Mouse (Mus musculus): Measurements from ENCODE around the gene Ttyh1. TPM values are rescaled to one million over a fixed set of nuclear protein-coding genes. Genes with fewer than 3 reads are reported as not detected.
A peak's percentile ranks its signal among the peaks of the same experiment; 100 is the strongest.

Ttyh1 gene
- 121 and 149 TPM in 2 replicates for polyA plus RNA-seq (2015; fragmentation: Nextera tagmentation; extraction: Ambion mirVana)

DNA sequence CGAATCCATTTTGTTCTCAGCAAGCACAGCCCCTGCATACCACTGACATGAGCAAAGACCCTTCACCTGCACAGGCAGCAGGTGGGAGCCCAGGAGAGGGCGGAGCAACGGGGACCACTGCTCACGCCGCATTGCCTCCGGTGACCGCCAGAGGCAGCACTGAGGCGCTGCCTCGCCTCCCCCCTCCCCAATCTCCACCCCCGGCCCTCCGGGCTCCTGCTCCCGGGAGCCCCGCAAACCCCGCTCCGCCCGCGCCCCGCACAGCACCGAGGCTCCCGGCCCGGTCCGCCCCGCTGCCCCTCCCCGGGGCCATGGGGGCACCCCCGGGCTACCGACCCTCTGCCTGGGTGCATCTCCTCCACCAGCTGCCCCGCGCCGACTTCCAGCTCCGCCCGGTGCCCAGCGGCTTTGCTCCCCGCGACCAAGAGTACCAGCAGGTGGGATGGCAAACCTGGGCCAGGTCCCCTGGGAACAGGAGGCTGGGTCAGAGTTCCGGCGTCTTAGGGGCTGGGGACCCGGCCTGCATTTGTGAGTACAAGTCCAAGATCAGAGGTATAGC is at the start of gene Ttyh1:
Ttyh1 (plus strand) TSS at position 65 of the 559 bp plus-strand sequence.
- no peaks in the 10 kb centered on the region for H3K36me3 ChIP-seq (ENCODE audit: poor library complexity, severe bottlenecking)
- H3K9me3 ChIP-seq (replicated peaks), result no peaks in the 10 kb centered on the region

DNA sequence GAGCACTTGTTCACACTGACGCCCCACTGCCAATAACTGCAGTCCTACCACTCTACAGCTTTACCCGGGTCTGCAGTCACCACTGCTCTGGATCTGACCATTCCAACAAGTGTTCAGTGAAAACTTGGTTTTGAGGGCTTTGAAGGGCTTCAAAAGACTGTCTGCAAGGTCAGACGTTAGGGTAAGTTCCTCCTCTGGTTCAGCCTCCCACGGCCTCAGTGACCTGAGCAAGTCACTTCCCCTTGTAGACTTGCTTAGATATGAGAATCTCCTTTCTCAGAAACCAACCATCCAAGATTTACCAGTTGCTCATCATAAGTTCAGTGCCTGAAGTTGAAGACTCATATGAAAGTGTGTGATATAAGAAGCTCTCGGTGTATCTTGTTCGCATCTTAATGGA is 48.1 kb upstream of the Ttyh1 start:
- Histone ChIP-seq H3K4me1 (no peaks in the 10 kb centered on the region), H3K9me3 (replicated peaks) (no peaks in the 10 kb centered on the region), H3K9ac (no peak overlapping the region), H3K27ac (no peak overlapping the region), H3K4me3 (no peak overlapping the region), H3K27me3 (no peaks in the 10 kb centered on the region), H3K4me2 (no peak overlapping the region), H3K36me3 (ENCODE audit: poor library complexity, severe bottlenecking) (no peaks in the 10 kb centered on the region)
- ATAC-seq, result no peak
- WGBS, result 88% methylated on average over 6 of the region's 6 CpGs

More for the DNA sequence above, at the start of gene Ttyh1:
- Histone ChIP-seq H3K9ac (peak within 1 kb of the TSS; percentile 94), H3K4me2 (peak within 1 kb of the TSS; percentile 77), H3K4me3 (peak within 1 kb of the TSS; percentile 81), H3K4me1 (peaks cover 52% of the 10 kb centered on the region), H3K27me3 (no peaks in the 10 kb centered on the region), H3K27ac (peak within 1 kb of the TSS; percentile 96)
- peak; percentile 5; the same call in 1 of the 2 replicates for ATAC-seq
- WGBS, result under 1% methylated on average over 30 of the region's 37 CpGs

DNA sequence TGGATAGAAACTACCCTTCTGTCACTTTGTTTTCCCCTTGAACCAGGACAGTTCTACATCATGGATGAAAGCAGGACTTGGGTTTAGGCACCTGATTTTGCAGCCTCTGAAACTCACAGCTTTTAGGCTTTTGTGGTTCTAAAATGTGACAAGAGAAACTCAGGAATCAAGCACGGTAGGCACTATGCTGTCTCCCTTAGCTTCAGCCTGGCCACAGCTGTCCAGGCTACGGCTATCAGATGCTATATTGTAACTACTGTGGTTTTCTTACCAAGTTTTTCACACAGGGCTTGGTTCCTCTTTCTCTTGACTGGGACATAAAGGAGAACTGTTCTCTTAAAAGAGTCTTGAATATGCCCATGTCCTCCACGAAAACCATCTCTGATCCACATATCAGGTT is 46.1 kb upstream of the Ttyh1 start:
- no peak overlapping the region for H3K4me3 ChIP-seq
- no peak overlapping the region for H3K4me2 ChIP-seq
- H3K4me1 ChIP-seq, result no peaks in the 10 kb centered on the region
- ATAC-seq, result no peak
- H3K9ac ChIP-seq, result no peak overlapping the region
- no peaks in the 10 kb centered on the region for H3K9me3 ChIP-seq (replicated peaks)
- WGBS, result 79% methylated on average over 3 of the region's 3 CpGs
- H3K36me3 ChIP-seq (ENCODE audit: poor library complexity, severe bottlenecking), result no peaks in the 10 kb centered on the region
- H3K27me3 ChIP-seq, result no peaks in the 10 kb centered on the region
- H3K27ac ChIP-seq, result no peak overlapping the region

GRCm38 (mm10) chr7:4079511-4079910 is 39.7 kb upstream of the Ttyh1 start:
- Histone ChIP-seq H3K27ac (no peak overlapping the region), H3K9me3 (replicated peaks) (no peaks in the 10 kb centered on the region), H3K9ac (no peak overlapping the region), H3K4me2 (no peak overlapping the region), H3K4me1 (no peaks in the 10 kb centered on the region), H3K4me3 (no peak overlapping the region), H3K36me3 (ENCODE audit: poor library complexity, severe bottlenecking) (no peaks in the 10 kb centered on the region), H3K27me3 (no peaks in the 10 kb centered on the region)
- ATAC-seq, result no peak
- WGBS, result 88% methylated on average over 7 of the region's 7 CpGs

- Histone ChIP-seq H3K4me2 (no peak overlapping the region), H3K9me3 (replicated peaks) (no peaks in the 10 kb centered on the region), H3K27ac (no peak overlapping the region), H3K4me1 (no peaks in the 10 kb centered on the region), H3K27me3 (no peaks in the 10 kb centered on the region), H3K4me3 (no peak overlapping the region), H3K9ac (no peak overlapping the region), H3K36me3 (ENCODE audit: poor library complexity, severe bottlenecking) (no peaks in the 10 kb centered on the region)
- no peak for ATAC-seq
- 85% methylated on average over 4 of the region's 4 CpGs for WGBS
Observed at GRCm38 (mm10) chr7:4080552-4080951, 38.7 kb upstream of the Ttyh1 start.

DNA sequence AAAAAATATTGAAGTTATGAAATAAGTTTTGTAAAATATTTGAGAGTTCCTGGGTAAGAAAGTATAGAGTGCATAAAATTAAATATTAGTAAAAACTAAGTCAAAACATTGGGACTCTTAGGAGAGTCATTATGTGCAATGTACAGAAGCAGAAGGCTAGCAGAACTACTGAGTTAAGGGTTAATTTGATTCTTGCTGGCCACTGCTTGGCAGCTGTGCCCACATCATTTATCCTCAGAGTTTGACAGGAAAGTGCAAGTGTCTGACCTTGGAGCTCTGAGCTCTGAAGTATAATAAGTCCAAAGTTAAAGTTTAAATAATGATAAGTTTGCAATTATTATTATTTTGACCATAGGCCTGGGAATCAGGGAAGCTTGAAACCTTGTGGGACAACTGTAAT is 37.5 kb upstream of the Ttyh1 start:
- Histone ChIP-seq H3K4me3 (no peak overlapping the region), H3K9me3 (replicated peaks) (no peaks in the 10 kb centered on the region), H3K36me3 (ENCODE audit: poor library complexity, severe bottlenecking) (no peaks in the 10 kb centered on the region), H3K27ac (no peak overlapping the region), H3K27me3 (no peaks in the 10 kb centered on the region), H3K4me2 (no peak overlapping the region), H3K9ac (no peak overlapping the region), H3K4me1 (no peaks in the 10 kb centered on the region)
- no peak for ATAC-seq

DNA sequence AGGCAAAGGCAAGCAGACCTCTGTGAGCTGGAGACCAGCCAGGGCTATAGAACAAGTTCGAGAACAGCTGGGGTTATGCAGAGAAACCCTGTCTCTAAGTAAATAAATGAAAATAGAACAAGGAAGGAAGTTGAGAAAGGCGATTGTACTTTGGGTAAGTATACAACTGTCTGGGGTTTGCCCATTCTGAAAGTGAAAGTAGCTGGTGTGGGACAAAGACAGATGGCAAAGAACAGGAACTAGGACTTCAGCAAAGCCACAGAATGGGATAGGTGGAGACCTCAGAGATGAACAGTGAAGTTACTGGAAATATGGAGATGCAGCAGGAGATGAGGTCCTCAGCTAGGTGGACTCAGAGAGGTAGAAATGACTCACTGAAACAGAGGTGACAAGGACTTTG is 36.4 kb upstream of the Ttyh1 start:
- H3K27me3 ChIP-seq, result no peaks in the 10 kb centered on the region
- H3K9ac ChIP-seq, result no peak overlapping the region
- no peak overlapping the region for H3K4me3 ChIP-seq
- no peak for ATAC-seq
- H3K4me2 ChIP-seq, result no peak overlapping the region
- no peak overlapping the region for H3K27ac ChIP-seq
- WGBS, result 69% methylated on average over 2 of the region's 2 CpGs
- H3K36me3 ChIP-seq (ENCODE audit: poor library complexity, severe bottlenecking), result no peaks in the 10 kb centered on the region
- no peaks in the 10 kb centered on the region for H3K9me3 ChIP-seq (replicated peaks)
- H3K4me1 ChIP-seq, result no peaks in the 10 kb centered on the region

DNA sequence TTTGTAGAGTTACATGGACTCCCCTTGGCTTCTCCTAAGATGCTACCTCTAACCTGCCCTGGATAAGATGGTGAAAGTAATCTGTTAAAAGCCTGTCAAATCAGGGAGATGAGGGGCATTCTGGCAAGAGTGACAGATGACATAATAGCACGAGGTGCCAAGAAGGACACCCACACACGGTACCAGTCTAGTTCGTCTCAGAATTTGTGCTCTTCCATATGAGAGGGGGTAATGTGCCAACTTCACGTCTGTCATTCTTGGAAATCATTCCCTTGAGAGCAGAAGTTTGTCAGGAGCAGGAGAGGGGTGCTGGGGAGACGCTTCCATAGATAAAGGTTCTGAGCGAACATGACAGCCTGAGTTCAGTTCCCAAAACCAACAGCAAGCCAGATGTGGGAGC is 35.0 kb upstream of the Ttyh1 start:
- ATAC-seq, result no peak
- Histone ChIP-seq H3K27ac (no peak overlapping the region), H3K4me2 (no peak overlapping the region), H3K36me3 (ENCODE audit: poor library complexity, severe bottlenecking) (no peaks in the 10 kb centered on the region), H3K4me1 (no peaks in the 10 kb centered on the region), H3K9ac (no peak overlapping the region), H3K4me3 (no peak overlapping the region), H3K9me3 (replicated peaks) (no peaks in the 10 kb centered on the region), H3K27me3 (no peaks in the 10 kb centered on the region)
- WGBS, result 75% methylated on average over 6 of the region's 6 CpGs

- Histone ChIP-seq H3K27ac (no peak overlapping the region), H3K4me3 (no peak overlapping the region), H3K9me3 (replicated peaks) (no peaks in the 10 kb centered on the region), H3K27me3 (no peaks in the 10 kb centered on the region), H3K4me2 (no peak overlapping the region), H3K4me1 (no peaks in the 10 kb centered on the region), H3K36me3 (ENCODE audit: poor library complexity, severe bottlenecking) (no peaks in the 10 kb centered on the region), H3K9ac (no peak overlapping the region)
- no peak for ATAC-seq
Observed at GRCm38 (mm10) chr7:4085562-4085961, 33.6 kb upstream of the Ttyh1 start.

DNA sequence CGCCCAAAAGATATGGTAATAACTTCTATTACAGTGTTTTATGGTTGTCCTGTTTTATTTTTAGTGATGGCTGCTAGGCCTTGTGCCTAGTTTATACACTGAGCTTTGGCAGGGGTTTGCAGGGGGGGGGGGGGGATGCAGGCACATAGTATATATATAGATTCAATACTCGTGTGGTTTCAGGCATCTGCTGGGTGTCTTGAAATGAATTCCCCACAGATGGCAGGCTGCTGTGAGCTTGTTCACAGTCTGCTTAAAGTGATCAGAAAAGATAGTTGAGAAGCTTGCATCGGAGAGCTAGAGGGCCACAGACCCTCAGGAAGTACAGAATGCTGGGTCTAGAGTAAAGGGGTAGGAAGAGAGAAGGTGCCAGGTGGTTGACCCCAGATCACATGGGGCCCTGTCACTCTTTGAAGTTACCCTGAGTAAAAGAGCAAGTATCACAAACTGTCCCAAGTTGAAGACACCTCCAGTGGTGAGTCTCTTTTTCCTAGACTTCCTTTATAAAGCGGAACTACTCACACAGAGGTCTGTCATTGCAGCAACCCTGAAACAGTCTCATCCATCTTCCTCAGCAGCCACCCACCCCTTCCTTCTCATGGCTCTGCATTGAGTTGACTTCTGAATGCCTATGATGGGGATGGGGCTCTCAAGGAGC is 31.8 kb upstream of the Ttyh1 start:
- H3K4me3 ChIP-seq, result no peak overlapping the region
- H3K4me1 ChIP-seq, result no peaks in the 10 kb centered on the region
- no peak overlapping the region for H3K4me2 ChIP-seq
- ATAC-seq, result no peak
- H3K36me3 ChIP-seq (ENCODE audit: poor library complexity, severe bottlenecking), result no peaks in the 10 kb centered on the region
- H3K9me3 ChIP-seq (replicated peaks), result no peaks in the 10 kb centered on the region
- H3K27ac ChIP-seq, result no peak overlapping the region
- H3K9ac ChIP-seq, result no peak overlapping the region
- H3K27me3 ChIP-seq, result no peaks in the 10 kb centered on the region
- WGBS, result 88% methylated on average over 4 of the region's 4 CpGs

DNA sequence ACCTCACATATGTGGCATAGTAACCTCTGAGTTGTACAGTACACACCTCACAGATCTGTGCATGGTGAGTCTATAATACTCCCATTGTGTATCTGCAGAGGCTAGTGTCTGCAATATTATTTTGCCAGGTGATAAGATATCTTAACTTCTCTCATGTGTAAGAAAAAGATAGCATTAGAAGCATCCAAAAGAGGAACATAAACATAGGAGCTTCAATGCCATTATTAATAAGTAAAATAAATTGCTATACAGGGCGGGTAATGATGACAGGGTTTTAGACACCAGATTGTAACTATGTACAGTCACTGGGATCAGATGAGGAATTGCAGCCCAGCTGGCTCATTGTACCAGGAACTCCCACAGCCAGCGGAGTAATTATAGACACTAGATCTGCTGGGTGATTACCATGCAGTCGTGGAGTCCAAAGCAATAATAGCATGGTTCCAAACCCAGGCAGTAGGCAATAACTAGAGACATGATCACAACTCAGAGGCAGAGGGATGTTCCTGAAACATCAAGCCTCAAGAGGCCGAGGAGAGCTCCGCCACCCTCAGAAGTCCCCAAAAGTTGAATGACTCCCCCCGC is 31.2 kb upstream of the Ttyh1 start:
- Histone ChIP-seq H3K9me3 (replicated peaks) (no peaks in the 10 kb centered on the region), H3K4me2 (no peak overlapping the region), H3K9ac (no peak overlapping the region), H3K4me3 (no peak overlapping the region), H3K27me3 (no peaks in the 10 kb centered on the region), H3K36me3 (ENCODE audit: poor library complexity, severe bottlenecking) (no peaks in the 10 kb centered on the region), H3K27ac (no peak overlapping the region), H3K4me1 (no peaks in the 10 kb centered on the region)
- no peak for ATAC-seq
- WGBS, result 87% methylated on average over 6 of the region's 6 CpGs

GRCm38 (mm10) chr7:4088679-4089078 is 30.5 kb upstream of the Ttyh1 start:
- no peak overlapping the region for H3K4me2 ChIP-seq
- H3K4me1 ChIP-seq, result no peaks in the 10 kb centered on the region
- 89% methylated on average over 2 of the region's 2 CpGs for WGBS
- no peaks in the 10 kb centered on the region for H3K27me3 ChIP-seq
- ATAC-seq, result no peak
- no peak overlapping the region for H3K4me3 ChIP-seq
- H3K36me3 ChIP-seq (ENCODE audit: poor library complexity, severe bottlenecking), result no peaks in the 10 kb centered on the region
- no peak overlapping the region for H3K9ac ChIP-seq
- no peak overlapping the region for H3K27ac ChIP-seq
- no peaks in the 10 kb centered on the region for H3K9me3 ChIP-seq (replicated peaks)

GRCm38 (mm10) chr7:4091170-4091569 is 28.0 kb upstream of the Ttyh1 start:
- no peaks in the 10 kb centered on the region for H3K4me1 ChIP-seq
- H3K27ac ChIP-seq, result no peak overlapping the region
- no peaks in the 10 kb centered on the region for H3K36me3 ChIP-seq (ENCODE audit: poor library complexity, severe bottlenecking)
- no peak overlapping the region for H3K4me2 ChIP-seq
- no peaks in the 10 kb centered on the region for H3K27me3 ChIP-seq
- ATAC-seq, result no peak
- 50% methylated on average over 8 of the region's 8 CpGs for WGBS
- no peaks in the 10 kb centered on the region for H3K9me3 ChIP-seq (replicated peaks)
- H3K9ac ChIP-seq, result no peak overlapping the region
- no peak overlapping the region for H3K4me3 ChIP-seq

All from forebrain, embryonic 13.5 days (tissue).